Mouse (Mus musculus) mouse embryonic stem cell (cell line): ENCODE measurements around the gene Spatc1l.

Source experiments
- in situ Hi-C, 2 experiments: fragments of 300-500 bp; cut with MboI; formaldehyde crosslinking; loops; 1 replicate in 1 of 2; 3 replicates in 1 of 2; pipeline ENCODE4 v1.14.3; 2019 to 2020; ENCODE audit warnings: low sequenced_read_pairs in 2 of 2, low pct_unique_long_range_greater_than_20kb in 1 of 2, mixed read lengths in 1 of 2; ENCODE audit not compliant: unreplicated experiment in 1 of 2

Spatc1l gene

GRCm38 (mm10) chr10:76561972-76562371, at the start of gene Spatc1l:
Spatc1l (plus strand) TSS chr10:76562272.
- in situ Hi-C loops = no loop called here

GRCm38 (mm10) chr10:76512965-76513583, 49.0 kb upstream of the Spatc1l start:
- in situ Hi-C loops = no loop called here

GRCm38 (mm10) chr10:76530922-76531321, 31.1 kb upstream of the Spatc1l start:
- in situ Hi-C loops = no loop called here

DNA sequence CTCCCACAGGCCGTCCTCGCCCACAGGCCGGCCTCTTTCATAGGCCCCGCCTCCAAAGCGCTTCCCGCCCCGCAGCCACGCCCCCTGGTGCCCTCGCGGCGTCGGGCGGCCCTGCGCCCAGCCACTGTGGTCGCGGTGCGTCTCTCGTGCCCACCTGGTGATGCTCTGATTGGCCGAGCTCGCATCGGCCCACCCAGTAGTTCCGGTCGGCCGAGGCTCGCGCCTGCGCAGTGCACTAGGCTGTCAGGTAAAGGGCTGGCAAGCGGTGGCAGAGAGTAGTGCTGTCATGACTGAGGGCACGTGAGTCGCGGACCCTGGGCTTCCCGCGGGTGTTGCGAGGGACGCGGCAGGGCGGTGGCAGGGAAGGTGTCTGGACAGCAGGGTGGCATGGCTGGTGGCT, 30.7 kb upstream of the Spatc1l start, which contains the start of gene Lss:
TSS of gene Lss (plus strand) at position 214 of the 400 bp plus-strand sequence.
- in situ Hi-C loops = no loop called here

DNA sequence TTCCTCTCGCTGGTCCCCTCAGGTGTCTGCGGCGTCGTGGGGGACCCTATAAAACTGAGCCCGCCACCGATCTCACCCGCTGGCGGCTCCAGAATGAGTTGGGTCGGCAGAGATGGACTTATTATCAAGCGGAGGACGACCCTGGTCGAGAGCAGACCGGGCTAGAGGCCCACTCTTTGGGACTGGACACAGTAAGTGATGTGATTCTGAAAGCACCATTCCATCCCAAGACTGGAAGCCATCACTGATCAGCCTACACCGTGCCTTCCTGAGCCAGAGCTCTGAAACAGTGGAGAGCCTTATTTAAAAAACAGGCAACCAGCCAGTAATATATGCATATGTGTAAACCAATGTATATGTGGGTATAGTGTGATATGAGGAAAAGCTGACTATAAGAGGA, 30.2 kb upstream of the Spatc1l start:
- in situ Hi-C loops = no loop called here

DNA sequence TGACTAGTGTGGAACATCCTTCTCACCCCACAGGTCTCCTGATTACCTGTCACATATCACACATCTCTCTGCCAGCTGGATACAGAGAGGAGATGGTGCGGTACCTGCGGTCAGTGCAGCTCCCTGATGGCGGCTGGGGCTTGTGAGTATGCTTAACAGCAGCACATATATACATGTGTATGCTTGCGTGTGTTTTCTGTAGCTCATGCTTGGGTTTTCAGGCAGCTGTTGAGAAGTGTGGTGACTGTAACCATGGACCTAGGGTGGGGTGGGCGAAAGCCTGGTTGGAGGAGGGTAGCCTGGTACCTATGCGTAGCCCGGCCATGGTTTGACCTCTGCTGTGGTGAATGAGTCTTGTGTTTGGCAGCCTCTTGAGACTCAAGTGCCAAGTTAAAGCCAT, 26.5 kb upstream of the Spatc1l start:
- in situ Hi-C loops = no loop called here

DNA sequence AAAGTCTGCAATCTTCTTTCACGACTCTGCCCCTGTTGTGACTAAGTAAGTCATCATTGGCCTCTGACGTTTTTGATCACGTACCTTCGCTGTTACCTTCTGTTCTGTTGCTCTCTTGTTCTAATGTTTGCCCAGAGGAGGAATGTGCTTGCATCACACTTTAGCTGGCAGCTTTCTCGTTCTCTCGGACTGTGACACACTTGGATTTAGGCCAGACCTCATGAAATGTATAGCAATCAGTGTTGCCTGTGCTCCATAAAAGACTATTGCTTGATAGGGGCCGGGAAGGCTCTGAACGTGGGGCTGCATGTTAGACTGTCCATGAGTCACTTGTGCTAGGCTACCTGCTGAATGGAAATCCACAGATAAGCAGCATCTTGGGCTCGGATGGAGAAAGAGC, 24.5 kb upstream of the Spatc1l start:
- in situ Hi-C loops = no loop called here

- in situ Hi-C loops = loop anchor here in 1 of 2 experiments (5.0 kb wide), 1 partner anchor 39 kb away; no protein-coding TSS in a partner anchor
Observed at GRCm38 (mm10) chr10:76541336-76542085, 20.6 kb upstream of the Spatc1l start.

DNA sequence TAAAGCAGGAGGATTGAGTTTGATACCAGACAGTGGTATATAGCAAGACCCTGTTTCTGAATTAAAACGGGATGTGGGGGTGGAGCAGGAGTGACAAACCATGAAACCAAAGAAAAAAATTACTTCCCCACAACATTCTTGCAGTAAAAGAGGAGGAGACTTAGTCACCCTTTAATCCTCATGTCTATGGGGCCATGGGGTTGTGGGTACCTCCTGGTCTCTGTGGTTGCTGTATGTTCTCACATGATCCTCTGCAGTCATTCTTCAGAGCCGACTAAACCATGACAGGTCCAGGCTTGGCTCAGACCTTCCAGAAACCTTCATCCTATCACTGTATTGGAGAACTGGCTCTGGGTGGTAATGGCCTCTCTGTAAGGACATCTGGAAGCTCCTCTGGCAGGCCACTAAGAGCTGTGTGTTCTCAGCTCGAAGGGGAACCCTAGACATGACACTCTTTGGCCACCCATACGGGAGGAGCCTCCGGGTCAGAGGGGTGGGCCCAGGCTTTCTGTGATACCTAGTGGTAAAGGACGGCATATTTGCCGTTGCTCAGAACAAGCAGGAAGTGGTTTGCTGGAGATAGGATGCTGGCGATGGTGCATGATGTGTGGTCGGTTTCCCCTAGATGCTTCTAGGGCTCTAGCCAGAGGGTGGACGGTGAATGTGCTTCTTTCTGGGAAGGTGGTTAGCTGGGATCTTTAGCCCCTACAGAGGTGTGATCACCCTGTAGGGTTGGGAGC, 19.3 kb upstream of the Spatc1l start:
- in situ Hi-C loops = loop anchor here in 1 of 2 experiments (5.0 kb wide), 1 partner anchor 41 kb away; no protein-coding TSS in a partner anchor

- in situ Hi-C loops = no loop called here
Observed at GRCm38 (mm10) chr10:76546566-76546965, 15.5 kb upstream of the Spatc1l start.

DNA sequence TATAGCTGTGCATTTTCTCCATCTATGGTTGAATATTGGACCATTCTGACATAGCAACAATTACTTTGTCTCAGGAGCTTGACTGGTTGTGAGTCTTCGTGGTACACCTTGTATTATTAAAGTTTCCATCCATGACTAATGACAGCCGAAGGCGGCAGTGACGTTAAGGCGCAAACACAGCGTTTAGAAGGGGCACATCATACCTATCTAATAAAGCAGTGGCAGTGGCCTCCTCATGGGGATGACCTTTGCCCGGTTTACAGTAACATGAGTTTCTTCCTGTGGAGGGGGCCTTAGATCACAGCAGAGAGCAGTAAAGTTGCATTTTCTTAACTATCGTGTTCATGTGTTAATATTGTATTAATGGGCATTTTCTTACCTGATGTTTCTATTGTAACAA, 13.9 kb upstream of the Spatc1l start:
- in situ Hi-C loops = no loop called here

GRCm38 (mm10) chr10:76550458-76550857, 11.6 kb upstream of the Spatc1l start:
- in situ Hi-C loops = loop anchor here (5.0 to 10.0 kb wide), 2 partner anchors 182 to 184 kb away; no protein-coding TSS in a partner anchor

- in situ Hi-C loops = loop anchor here (5.0 to 10.0 kb wide), 2 partner anchors 181 to 183 kb away; no protein-coding TSS in a partner anchor
Observed at GRCm38 (mm10) chr10:76551556-76551955, 10.5 kb upstream of the Spatc1l start.

- in situ Hi-C loops = loop anchor here (5.0 to 10.0 kb wide), 2 partner anchors 178 to 181 kb away; no protein-coding TSS in a partner anchor
Observed at GRCm38 (mm10) chr10:76554061-76554460, 8.0 kb upstream of the Spatc1l start.

GRCm38 (mm10) chr10:76569996-76570685, 8.1 kb downstream of the Spatc1l start:
- in situ Hi-C loops = no loop called here

DNA sequence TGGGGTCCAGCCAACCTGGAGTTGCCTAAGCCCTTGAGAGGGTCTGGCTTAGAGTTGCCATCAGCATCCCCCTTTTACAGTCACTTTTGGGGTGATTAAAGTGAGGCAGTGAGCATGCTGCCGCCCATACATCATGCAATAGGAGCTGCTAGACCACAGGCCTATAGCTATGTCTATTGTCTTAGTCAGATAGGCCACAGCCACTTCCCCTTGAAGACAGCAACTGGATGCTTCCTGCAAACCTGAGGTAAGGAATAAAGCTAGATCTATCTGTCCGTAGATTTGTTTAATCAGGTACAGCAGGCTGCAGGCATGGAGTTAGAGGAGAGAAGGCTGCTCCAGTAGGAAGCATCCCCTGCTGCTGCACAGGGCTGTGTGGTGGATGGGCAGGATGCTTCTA, 9.0 kb downstream of the Spatc1l start:
- in situ Hi-C loops = no loop called here

- in situ Hi-C loops = no loop called here
Observed at GRCm38 (mm10) chr10:76572151-76572550, 10.1 kb downstream of the Spatc1l start.

- in situ Hi-C loops = no loop called here
Observed at GRCm38 (mm10) chr10:76575374-76575773, 13.3 kb downstream of the Spatc1l start, which contains the start of gene Ftcd. Ftcd (plus strand) TSS chr10:76575648.
